Mouse (Mus musculus): ENCODE measurements around the gene Qrsl1. TPM values are rescaled to one million over a fixed set of nuclear protein-coding genes. Genes with fewer than 3 reads are reported as not detected.

Gene Qrsl1
- polyA plus RNA-seq, 1 experiment from 2014 or later = 30.8 TPM

GRCm38 (mm10) chr10:43849478-43849877, 52.1 kb downstream of the Qrsl1 start:
- H3K4me2 ChIP-seq (ENCODE audit: low read depth, low read length) = no peak overlapping the region
- no peaks in the 10 kb centered on the region for H3K27me3 ChIP-seq (ENCODE audit: control insufficient read depth, insufficient read depth, low read length)
- no peaks in the 10 kb centered on the region for H3K4me1 ChIP-seq (ENCODE audit: control insufficient read depth, insufficient read depth, low read length)
- no peak overlapping the region for H3K4me3 ChIP-seq (ENCODE audit: low read length)
- no peak for ATAC-seq (replicated peaks; ENCODE audit: extremely low read depth, insufficient read depth, low FRiP score)
- no peak overlapping the region for H3K27ac ChIP-seq (ENCODE audit: low read length)
- no peak overlapping the region for H3K9ac ChIP-seq (ENCODE audit: low read length)
- H3K36me3 ChIP-seq (ENCODE audit: control insufficient read depth, insufficient read depth) = no peaks in the 10 kb centered on the region
- peaks cover 2% of the 10 kb centered on the region; the same call in 1 of the 2 replicates for H3K9me3 ChIP-seq (replicated peaks; ENCODE audit: control insufficient read depth, low read length)
- WGBS = 73% methylated on average over 3 of the region's 3 CpGs

GRCm38 (mm10) chr10:43846141-43846622, 55.4 kb downstream of the Qrsl1 start:
- no peak overlapping the region for H3K4me3 ChIP-seq (ENCODE audit: low read length)
- no peaks in the 10 kb centered on the region for H3K4me1 ChIP-seq (ENCODE audit: control insufficient read depth, insufficient read depth, low read length)
- WGBS = 74% methylated on average over 2 of the region's 2 CpGs
- H3K36me3 ChIP-seq (ENCODE audit: control insufficient read depth, insufficient read depth) = no peaks in the 10 kb centered on the region
- no peak for ATAC-seq (replicated peaks; ENCODE audit: extremely low read depth, insufficient read depth, low FRiP score)
- peaks cover 6% of the 10 kb centered on the region for H3K9me3 ChIP-seq (replicated peaks; ENCODE audit: control insufficient read depth, low read length)
- H3K27me3 ChIP-seq (ENCODE audit: control insufficient read depth, insufficient read depth, low read length) = no peaks in the 10 kb centered on the region
- H3K9ac ChIP-seq (ENCODE audit: low read length) = no peak overlapping the region
- H3K27ac ChIP-seq (ENCODE audit: low read length) = no peak overlapping the region
- H3K4me2 ChIP-seq (ENCODE audit: low read depth, low read length) = no peak overlapping the region

GRCm38 (mm10) chr10:43845442-43845841, 56.1 kb downstream of the Qrsl1 start:
- no peaks in the 10 kb centered on the region for H3K4me1 ChIP-seq (ENCODE audit: control insufficient read depth, insufficient read depth, low read length)
- no peak for ATAC-seq (replicated peaks; ENCODE audit: extremely low read depth, insufficient read depth, low FRiP score)
- no peak overlapping the region for H3K4me3 ChIP-seq (ENCODE audit: low read length)
- 78% methylated on average over 3 of the region's 3 CpGs for WGBS
- no peak overlapping the region for H3K27ac ChIP-seq (ENCODE audit: low read length)
- no peak overlapping the region for H3K4me2 ChIP-seq (ENCODE audit: low read depth, low read length)
- peaks cover 6% of the 10 kb centered on the region for H3K9me3 ChIP-seq (replicated peaks; ENCODE audit: control insufficient read depth, low read length)
- H3K9ac ChIP-seq (ENCODE audit: low read length) = no peak overlapping the region
- H3K27me3 ChIP-seq (ENCODE audit: control insufficient read depth, insufficient read depth, low read length) = no peaks in the 10 kb centered on the region
- H3K36me3 ChIP-seq (ENCODE audit: control insufficient read depth, insufficient read depth) = no peaks in the 10 kb centered on the region

GRCm38 (mm10) chr10:43841441-43841840, 60.1 kb downstream of the Qrsl1 start:
- WGBS = 72% methylated on average over 5 of the region's 5 CpGs
- Histone ChIP-seq H3K4me1 (ENCODE audit: control insufficient read depth, insufficient read depth, low read length) (no peaks in the 10 kb centered on the region), H3K4me2 (ENCODE audit: low read depth, low read length) (no peak overlapping the region), H3K9ac (ENCODE audit: low read length) (no peak overlapping the region), H3K4me3 (ENCODE audit: low read length) (no peak overlapping the region), H3K27ac (ENCODE audit: low read length) (no peak overlapping the region), H3K27me3 (ENCODE audit: control insufficient read depth, insufficient read depth, low read length) (no peaks in the 10 kb centered on the region), H3K9me3 (replicated peaks; ENCODE audit: control insufficient read depth, low read length) (peaks cover 6% of the 10 kb centered on the region), H3K36me3 (ENCODE audit: control insufficient read depth, insufficient read depth) (no peaks in the 10 kb centered on the region)
- ATAC-seq (replicated peaks; ENCODE audit: extremely low read depth, insufficient read depth, low FRiP score) = no peak

- H3K9me3 ChIP-seq (replicated peaks; ENCODE audit: control insufficient read depth, low read length) = no peaks in the 10 kb centered on the region
- H3K9ac ChIP-seq (ENCODE audit: low read length) = no peak overlapping the region
- 26% methylated on average over 5 of the region's 5 CpGs for WGBS
Measured at GRCm38 (mm10) chr10:43832868-43833267, 68.7 kb downstream of the Qrsl1 start.

GRCm38 (mm10) chr10:43830251-43831018, 71.1 kb downstream of the Qrsl1 start:
- WGBS = 29% methylated on average over 17 of the region's 17 CpGs
- no peak overlapping the region for H3K4me3 ChIP-seq (ENCODE audit: low read length)
- H3K9ac ChIP-seq (ENCODE audit: low read length) = no peak overlapping the region

More at GRCm38 (mm10) chr10:43832868-43833267, 68.7 kb downstream of the Qrsl1 start:
- no peak for ATAC-seq (replicated peaks; ENCODE audit: extremely low read depth, insufficient read depth, low FRiP score)
- Histone ChIP-seq H3K4me1 (ENCODE audit: control insufficient read depth, insufficient read depth, low read length) (peaks cover 11% of the 10 kb centered on the region), H3K4me3 (ENCODE audit: low read length) (no peak overlapping the region), H3K4me2 (ENCODE audit: low read depth, low read length) (no peak overlapping the region), H3K27ac (ENCODE audit: low read length) (no peak overlapping the region), H3K27me3 (ENCODE audit: control insufficient read depth, insufficient read depth, low read length) (no peaks in the 10 kb centered on the region), H3K36me3 (ENCODE audit: control insufficient read depth, insufficient read depth) (no peaks in the 10 kb centered on the region)

GRCm38 (mm10) chr10:43828686-43829015, 72.9 kb downstream of the Qrsl1 start:
- Histone ChIP-seq H3K27me3 (ENCODE audit: control insufficient read depth, insufficient read depth, low read length) (no peaks in the 10 kb centered on the region), H3K4me3 (ENCODE audit: low read length) (no peak overlapping the region), H3K9me3 (replicated peaks; ENCODE audit: control insufficient read depth, low read length) (no peaks in the 10 kb centered on the region; the same call in 1 of the 2 replicates), H3K27ac (ENCODE audit: low read length) (no peak overlapping the region), H3K4me2 (ENCODE audit: low read depth, low read length) (no peak overlapping the region), H3K4me1 (ENCODE audit: control insufficient read depth, insufficient read depth, low read length) (peaks cover 11% of the 10 kb centered on the region), H3K9ac (ENCODE audit: low read length) (no peak overlapping the region), H3K36me3 (ENCODE audit: control insufficient read depth, insufficient read depth) (no peaks in the 10 kb centered on the region)
- 92% methylated on average over 10 of the region's 10 CpGs for WGBS
- ATAC-seq (replicated peaks; ENCODE audit: extremely low read depth, insufficient read depth, low FRiP score) = no peak

More at GRCm38 (mm10) chr10:43830251-43831018, 71.1 kb downstream of the Qrsl1 start:
- H3K27me3 ChIP-seq (ENCODE audit: control insufficient read depth, insufficient read depth, low read length) = no peaks in the 10 kb centered on the region
- no peak for ATAC-seq (replicated peaks; ENCODE audit: extremely low read depth, insufficient read depth, low FRiP score)
- H3K4me2 ChIP-seq (ENCODE audit: low read depth, low read length) = peak overlapping the region; percentile 31
- H3K4me1 ChIP-seq (ENCODE audit: control insufficient read depth, insufficient read depth, low read length) = peaks cover 11% of the 10 kb centered on the region
- H3K27ac ChIP-seq (ENCODE audit: low read length) = no peak overlapping the region
- no peaks in the 10 kb centered on the region for H3K36me3 ChIP-seq (ENCODE audit: control insufficient read depth, insufficient read depth)
- no peaks in the 10 kb centered on the region; the same call in 1 of the 2 replicates for H3K9me3 ChIP-seq (replicated peaks; ENCODE audit: control insufficient read depth, low read length)

GRCm38 (mm10) chr10:43827958-43828685, 73.4 kb downstream of the Qrsl1 start:
- H3K4me3 ChIP-seq (ENCODE audit: low read length) = no peak overlapping the region
- H3K36me3 ChIP-seq (ENCODE audit: control insufficient read depth, insufficient read depth) = no peaks in the 10 kb centered on the region
- H3K27me3 ChIP-seq (ENCODE audit: control insufficient read depth, insufficient read depth, low read length) = no peaks in the 10 kb centered on the region
- H3K27ac ChIP-seq (ENCODE audit: low read length) = no peak overlapping the region
- no peak overlapping the region for H3K4me2 ChIP-seq (ENCODE audit: low read depth, low read length)
- no peak for ATAC-seq (replicated peaks; ENCODE audit: extremely low read depth, insufficient read depth, low FRiP score)
- no peaks in the 10 kb centered on the region; the same call in 1 of the 2 replicates for H3K9me3 ChIP-seq (replicated peaks; ENCODE audit: control insufficient read depth, low read length)
- peaks cover 11% of the 10 kb centered on the region for H3K4me1 ChIP-seq (ENCODE audit: control insufficient read depth, insufficient read depth, low read length)
- 89% methylated on average over 10 of the region's 10 CpGs for WGBS
- no peak overlapping the region for H3K9ac ChIP-seq (ENCODE audit: low read length)
